Mouse (Mus musculus) activated CD4-positive, CD25-positive, alpha-beta regulatory T cell, adult 4 months (primary cell): Measurements from ENCODE around the gene Cyp4f39. TPM values are rescaled to one million over a fixed set of nuclear protein-coding genes. Genes with fewer than 3 reads are reported as not detected.
"Not testable (repeated sequence)": the region's sequence is repeated elsewhere in the genome, so short reads cannot be mapped to it uniquely, and the experiment has no call there.

Source experiments
- ATAC-seq: one replicate; pipeline ENCODE4 v1.8.0; 2017
- polyA plus RNA-seq, 2 experiments: library from polyadenylated mRNA; unstranded; fragments of 100-300 nt; shearing (Covaris generic); gene quantifications; one replicate each; pipeline ENCODE4 v1.2.1; 2017

The Cyp4f39 gene
- polyA plus RNA-seq, 2 experiments from 2014 or later = 0.68 TPM; not detected in 1

DNA sequence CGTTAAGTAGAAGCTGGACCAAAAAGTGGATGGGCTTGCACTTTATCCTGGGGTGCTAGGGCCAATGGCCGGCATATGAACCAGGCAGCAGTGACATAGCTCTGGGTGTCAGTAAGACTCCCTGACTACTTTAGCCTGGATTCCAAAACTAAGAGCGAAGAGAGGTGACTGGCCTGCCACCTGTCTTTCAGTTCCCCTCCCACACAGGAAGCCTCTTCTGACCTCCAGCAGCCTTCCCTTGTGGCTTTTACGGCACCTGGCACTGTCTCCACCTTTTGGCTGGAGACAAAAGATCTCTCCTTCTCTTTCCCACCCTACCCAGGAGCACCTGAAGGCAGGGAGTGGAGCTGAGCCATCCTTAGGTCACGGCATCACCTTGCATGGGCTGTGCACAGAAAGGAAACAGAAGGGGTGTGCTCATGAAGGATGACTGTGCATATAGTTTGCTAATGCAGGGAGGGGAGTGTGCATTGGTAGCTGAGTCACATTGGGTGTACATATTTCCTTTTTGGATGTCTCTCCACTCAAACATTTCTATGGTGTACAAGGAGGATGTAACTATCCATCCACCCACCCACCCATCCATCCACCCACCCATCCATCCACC is 22.5 kb downstream of the Cyp4f39 start:
- no peak for ATAC-seq

DNA sequence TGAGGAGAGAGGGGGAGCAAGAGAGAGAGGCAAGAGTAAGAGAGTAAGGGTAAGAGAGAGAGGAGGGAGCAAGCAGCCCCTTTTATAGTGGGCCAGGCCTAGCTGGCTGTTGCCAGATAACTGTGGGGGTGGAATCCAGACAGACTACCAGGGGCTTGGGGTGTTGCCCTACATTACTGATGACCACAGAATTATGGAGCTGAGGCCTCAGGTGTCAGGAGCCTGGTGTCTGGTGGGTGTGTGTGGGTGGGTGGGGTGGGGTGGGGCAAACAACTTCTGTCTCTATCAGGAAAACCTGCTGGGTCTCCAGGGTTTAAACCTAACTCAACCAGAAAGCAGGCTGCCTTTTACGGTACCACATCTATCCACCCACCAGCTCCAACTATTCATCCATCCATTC is 24.7 kb downstream of the Cyp4f39 start:
- ATAC-seq = no peak

DNA sequence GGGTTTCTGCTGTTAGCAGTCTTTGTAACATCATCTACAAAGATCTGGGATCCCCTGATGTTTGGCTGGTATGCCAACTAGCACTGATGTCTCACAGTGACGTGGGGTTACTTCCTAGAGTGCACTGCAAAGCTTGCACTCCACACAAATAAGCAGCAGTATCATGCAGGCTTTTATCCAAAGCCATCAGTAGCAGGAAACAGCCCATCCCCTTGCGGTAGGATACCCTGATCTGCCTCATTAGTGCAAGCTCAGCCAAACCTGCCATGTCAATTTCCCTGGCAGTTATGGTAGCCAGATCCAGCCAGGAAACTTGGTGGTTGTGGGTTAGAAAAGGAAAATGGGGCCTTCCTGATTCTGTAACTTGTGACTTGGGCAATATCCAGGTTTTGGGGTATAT is 26.2 kb downstream of the Cyp4f39 start:
- ATAC-seq = no peak

DNA sequence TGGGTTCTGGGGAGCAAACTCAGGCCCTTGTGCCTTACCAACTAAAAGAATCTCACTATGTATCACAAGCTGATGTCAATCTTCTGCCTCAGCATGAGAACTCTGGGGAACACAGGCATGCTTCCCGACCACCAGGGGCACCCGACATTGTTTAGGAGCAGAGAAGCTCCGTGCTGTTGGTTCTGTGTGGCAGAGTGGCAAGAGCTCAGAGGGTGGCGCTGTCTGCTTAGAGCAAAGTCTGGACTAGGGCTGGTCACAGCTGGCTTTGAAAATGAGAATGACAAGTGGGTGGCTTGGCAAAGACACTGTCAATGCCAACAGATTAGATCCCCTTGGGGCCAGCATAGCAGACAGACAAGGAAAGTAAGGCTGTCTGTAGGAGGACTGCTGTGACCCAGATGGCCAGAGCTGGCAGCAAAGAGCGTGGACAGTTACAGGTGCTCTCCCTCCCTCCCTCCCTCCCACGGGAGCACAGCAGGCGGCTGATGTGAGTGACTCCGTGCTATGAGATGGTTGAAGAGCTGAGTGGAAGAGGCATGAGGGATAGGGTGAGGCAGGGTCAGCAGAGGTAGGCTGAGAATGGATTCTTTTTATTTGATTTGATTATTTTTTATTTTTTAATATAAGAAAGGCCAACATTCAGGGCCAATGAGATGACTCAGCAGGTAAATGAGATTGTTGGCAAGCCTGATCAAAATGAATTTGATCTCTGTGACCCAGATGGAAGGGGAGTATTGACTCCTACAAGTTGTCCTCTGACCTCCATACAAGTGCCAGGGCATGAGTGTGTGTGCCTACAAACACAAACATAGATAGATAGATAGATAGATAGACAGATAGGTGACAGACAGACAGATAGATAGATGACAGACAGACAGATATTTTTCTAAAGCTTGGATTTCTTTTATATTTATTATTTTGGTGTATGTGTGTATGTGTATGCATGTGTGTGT is 27.3 kb downstream of the Cyp4f39 start:
- no peak for ATAC-seq

DNA sequence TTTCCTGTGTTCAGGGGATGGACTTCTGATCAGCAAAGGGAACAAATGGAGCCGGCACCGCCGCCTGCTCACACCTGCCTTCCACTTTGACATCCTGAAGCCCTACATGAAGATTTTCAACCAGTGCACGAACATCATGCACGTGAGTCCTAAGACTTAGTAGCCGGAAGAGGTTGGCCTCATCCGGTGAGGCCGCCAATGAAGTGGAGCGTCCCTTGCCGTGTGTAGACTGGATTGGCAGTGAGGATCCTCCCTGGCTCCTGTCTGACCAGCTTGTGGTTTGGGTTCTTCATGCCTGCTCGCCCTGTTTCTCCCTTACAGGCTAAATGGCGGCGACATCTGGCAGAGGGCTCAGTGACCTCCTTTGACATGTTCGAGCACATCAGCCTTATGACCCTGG is 29.2 kb downstream of the Cyp4f39 start:
- no peak for ATAC-seq

DNA sequence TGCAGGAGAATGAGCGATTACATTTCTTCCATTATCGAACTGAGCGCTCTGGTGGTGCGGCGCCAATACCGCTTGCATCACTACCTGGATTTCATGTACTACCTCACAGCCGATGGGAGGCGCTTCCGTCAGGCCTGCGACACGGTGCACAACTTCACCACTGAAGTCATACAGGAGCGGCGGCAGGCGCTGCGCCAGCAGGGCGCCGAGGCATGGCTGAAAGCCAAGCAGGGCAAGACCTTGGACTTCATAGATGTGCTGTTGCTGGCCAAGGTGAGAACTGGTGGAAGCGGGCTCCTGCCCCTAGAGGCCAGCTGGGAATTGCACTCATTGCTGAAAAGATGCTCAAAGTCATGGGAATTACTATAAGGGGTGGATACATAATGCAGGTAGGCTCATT is 30.7 kb downstream of the Cyp4f39 start:
- peak; percentile 63 for ATAC-seq

DNA sequence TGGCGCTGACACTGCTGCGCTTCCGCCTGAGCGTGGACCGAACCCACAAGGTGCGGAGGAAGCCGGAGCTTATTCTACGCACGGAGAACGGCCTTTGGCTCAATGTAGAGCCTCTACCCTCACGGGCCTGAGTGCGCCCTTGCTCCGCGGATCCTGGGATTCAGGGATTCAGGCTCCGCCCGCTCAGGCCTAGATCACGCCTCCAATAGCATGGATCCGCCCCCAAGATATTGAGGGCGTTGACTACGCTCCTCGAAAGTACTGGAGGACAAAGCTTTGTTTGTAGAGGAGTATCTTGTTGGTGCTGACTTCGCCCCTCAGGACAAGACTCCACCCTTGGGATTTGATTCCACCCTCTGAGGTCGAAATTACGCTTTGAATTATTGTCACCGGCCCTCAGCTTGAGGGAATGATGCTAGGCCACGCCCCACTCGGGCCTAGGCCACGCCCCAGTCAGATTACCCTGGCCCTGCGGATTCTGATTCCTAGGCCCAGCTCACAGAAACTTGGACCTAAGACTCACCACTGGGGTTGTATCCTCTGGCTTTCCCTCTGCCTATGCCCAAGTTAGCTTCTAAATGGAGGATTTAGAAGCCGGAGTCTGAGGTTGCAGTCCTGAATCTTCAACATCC is 39.9 kb downstream of the Cyp4f39 start:
- ATAC-seq = peak; percentile 32

DNA sequence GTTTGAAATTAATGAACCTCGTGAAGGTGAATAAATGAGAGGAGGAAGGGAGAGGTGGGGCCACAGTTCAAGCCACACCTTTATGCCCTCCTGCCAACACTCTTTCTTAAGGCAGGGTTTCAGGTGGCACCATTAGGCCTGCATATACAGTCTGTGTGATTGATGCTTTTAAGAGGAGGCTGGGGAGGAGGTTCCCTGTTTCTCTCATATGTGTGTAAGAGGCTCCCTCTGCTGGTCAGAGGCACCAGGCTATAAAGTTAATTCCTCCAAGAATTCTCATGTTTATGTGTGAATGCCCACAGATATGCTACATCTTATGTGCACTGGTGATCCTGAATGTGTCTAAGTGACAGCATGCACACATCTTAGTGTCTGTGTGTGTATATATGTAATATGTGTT is 42.1 kb downstream of the Cyp4f39 start:
- ATAC-seq = peak; percentile 72

DNA sequence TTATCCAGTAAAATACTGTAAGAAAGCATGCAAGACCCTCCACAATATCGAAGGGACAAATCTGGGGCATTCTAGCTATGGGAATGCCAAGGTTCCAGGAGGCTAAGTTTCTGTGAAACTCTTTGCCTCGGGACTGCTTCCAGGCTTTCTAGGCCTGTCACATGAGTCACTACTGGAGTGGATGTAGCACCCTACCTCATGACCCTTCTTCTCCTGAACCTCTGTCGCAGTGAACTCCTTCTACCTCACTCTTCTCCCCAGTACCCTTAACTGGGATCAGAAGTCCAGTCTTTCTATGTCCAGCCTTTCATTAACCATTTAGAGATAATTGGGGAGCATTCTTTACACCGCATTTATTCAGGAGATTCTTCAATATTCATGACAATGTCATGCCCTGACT is 48.0 kb downstream of the Cyp4f39 start:
- ATAC-seq = not testable (repeated sequence)

DNA sequence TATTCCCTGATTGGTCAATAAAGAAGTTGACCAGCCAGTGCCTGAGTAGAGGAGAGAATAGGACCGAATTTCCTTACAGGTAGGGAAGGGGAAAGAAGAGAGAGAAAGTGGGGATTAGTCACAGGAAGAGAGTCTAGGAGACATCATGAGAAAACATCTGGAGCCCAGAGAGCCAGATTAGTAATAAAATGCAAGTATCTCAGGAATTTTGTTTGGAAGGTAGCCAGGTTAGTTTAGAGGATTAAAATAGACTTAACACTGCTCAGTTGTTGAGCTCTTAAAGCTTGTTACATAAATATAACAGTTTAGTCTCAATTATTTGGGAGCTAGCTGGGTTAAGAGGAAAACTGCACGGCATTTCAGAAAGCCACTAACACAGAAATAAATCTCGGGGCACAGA is 48.5 kb downstream of the Cyp4f39 start:
- ATAC-seq = no peak

DNA sequence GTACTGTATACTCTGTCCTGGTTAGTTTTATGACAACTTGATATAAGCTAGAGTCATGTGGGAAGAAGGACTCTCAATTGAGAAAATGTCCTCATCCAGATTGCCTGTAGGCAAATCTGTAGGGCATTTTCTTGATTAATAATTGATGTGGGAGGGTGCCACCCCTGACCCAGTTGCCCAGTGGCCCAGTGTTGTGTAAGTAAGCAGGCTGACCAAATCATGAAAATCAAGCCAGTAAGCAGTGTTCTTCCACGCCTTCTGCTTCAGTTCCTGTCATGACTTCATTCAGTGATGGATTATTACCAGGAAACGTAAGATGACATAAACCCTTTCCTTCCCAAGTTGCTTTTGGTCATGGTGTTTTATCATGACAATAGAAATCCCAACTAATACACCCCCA is 50.6 kb downstream of the Cyp4f39 start:
- ATAC-seq = no peak

DNA sequence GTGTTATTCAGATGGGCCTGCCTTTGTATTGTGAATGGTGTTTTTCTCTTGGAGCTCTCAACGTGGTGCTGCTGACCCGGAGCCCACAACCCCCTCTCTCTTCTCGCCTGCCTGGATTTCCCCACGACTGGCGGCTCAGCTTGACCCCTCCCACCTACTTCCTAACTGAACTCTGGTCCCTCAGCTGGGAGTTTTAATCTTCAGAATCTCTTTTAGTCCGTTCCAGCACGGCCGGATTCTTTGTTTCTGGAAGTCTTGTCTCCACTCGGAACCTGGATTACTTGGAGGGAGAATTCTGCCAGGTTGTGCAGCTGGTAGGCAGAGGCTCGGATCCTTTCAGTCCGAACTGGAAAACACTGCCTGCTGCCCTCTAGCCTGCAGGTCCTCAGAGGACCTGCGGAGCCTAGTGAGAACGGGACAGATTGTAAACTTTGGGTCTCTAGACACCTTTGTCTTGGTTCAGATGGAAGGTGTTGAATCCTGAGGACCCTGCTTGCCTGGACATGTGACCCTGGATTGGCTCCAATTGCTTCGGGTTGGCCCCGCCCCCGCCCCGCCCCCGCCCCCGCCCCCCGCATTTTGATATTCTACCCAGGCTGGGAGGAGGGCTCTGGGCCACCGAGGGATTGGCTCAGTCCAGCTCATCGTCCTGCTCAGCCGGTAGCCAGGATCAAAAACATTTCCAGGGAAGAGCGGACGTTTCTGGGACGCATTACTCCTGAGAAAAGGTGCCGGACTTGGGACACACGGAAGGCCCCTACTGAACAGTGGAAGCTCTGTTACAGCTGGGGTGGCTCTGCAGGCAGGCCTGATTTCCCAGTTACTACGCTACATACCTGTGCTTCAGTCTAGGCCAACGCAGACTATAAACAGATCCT is 53.6 kb downstream of the Cyp4f39 start, which contains the start of gene Cyp4f17:
Cyp4f17 (plus strand) TSS at position 200 of the 878 bp plus-strand sequence.
- no peak for ATAC-seq

DNA sequence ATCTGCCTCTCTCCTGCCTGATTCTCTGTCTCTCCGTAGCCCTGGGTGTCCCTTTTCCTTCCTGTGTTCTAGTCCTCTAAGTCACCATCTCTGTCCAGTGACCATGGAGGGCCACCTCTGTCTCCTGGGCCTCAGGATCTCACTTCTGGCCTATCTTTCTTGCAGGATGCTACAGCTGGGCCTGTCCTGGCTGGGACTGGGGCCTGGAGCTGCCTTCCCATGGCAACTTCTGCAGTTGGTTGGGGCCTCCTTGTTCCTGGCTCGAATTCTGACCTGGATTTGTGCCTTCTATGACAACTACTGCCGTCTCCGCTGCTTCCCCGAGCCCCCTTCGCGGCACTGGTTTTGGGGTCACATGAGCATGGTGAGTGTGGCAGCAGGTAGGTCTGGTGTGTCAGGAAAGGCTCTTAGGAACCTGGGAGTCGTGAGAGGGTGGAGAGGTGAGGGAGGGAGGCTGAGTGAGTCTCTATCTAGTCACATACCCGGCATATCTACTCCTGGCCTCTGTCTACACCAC is 54.3 kb downstream of the Cyp4f39 start:
- no peak for ATAC-seq

DNA sequence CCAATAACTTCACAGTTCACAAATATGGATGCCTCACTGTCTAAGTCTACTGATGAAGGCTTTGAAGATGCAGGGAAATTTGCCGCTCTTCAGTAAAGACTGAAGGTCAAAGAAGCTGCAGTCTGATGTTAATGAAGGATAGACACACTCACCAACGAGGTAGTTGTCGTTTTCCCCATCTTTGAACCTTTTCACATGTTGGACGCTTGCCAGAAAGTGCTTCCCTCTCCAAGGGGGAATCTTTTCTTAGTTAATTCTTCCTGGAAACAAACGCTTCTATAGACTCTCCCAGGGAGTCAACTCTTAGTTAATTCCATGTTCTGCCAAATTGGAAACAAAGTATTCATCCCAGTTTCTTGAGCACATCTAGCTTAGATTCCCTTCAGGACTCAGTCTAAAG is 63.6 kb downstream of the Cyp4f39 start:
- no peak for ATAC-seq

DNA sequence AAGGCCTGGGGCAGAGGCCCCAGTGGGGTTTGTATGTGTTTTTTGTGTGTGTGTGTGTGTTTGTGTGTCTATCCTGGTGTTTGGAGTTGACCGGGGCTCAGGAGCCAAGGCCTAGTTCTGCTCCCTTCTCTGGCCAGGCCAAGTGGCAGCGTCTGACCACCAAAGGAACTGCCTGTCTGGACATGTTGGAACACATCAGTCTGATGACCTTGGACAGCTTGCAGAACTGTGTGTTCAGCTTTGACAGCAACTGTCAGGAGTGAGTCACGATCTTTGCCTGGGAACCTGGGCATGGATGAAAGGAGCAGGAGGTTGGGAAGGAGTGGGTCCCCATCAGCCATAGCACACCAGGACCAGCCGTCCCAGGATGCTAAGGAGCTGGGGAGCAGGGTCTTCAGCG is 69.5 kb downstream of the Cyp4f39 start:
- ATAC-seq = no peak

DNA sequence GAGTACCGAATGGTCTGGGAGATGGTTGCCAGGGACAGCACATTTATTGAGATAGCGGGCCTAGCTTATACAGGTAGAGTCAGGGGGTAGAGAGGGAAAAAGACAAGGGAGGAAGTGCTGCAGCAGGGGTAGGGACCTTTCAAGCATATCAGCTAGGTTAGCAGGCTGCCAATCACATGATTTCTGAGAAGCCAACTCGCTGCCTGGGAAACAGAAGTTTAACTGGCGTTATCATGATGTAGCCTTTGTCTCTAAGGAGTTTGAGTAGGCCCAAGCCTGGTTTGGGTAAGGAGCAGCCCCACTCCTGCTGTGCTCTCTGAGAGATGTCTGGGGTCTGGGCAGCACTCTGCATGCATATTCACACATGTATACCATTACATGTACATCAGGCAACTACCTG is 69.9 kb downstream of the Cyp4f39 start:
- no peak for ATAC-seq

DNA sequence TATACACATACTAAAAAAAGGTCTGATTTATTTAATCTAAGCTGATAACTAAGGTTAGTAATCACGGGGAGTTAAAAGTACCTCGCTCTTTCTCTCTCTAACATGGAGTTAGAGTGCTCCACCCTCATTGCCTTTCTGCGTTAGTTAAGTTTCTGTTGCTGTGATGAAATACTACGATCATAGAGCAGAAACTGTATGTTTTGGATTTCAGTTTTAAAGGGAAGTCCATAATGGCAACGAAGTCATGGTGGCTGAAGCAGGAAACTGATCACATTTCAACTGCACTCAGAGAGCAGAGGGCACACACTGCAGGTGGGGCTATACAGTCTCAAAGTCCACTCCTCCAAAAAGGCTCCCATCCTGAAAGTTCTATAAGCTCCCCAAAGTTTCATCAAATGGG is 70.3 kb downstream of the Cyp4f39 start:
- ATAC-seq = no peak

DNA sequence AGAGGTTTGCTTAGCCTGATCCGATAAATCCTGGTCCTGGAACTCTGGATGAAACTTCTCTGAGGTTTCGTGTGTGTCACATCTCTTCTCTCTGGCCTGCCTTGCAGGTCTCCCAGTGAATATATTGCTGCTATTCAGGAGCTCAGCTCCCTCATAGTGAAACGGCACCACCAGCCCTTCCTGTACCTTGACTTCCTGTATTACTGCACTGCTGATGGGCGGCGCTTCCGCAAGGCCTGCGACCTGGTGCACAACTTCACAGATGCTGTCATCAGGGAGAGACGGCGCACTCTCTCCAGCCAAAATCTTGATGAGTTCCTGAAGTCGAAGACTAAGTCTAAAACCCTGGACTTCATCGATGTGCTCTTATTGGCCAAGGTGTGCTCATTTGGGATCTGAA is 71.4 kb downstream of the Cyp4f39 start:
- ATAC-seq = peak; percentile 81

DNA sequence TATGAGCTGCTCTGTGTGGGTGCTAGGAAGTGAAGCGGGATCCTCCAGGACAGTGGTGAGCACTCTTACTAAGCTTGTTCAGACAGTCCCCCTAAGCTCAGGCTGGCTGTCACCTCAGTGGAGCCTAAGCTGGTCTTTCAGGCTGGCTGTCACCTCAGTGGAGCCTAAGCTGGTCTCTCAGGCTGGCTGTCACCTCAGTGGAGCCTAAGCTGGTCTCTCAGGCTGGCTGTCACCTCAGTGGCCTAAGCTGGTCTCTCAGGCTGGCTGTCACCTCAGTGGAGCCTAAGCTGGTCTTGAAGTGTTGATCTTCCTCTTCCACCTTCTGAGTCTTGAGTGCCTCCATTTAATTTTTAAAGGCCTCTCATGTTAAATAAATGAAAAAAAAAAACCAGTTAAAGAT is 73.8 kb downstream of the Cyp4f39 start:
- ATAC-seq = not testable (repeated sequence)

DNA sequence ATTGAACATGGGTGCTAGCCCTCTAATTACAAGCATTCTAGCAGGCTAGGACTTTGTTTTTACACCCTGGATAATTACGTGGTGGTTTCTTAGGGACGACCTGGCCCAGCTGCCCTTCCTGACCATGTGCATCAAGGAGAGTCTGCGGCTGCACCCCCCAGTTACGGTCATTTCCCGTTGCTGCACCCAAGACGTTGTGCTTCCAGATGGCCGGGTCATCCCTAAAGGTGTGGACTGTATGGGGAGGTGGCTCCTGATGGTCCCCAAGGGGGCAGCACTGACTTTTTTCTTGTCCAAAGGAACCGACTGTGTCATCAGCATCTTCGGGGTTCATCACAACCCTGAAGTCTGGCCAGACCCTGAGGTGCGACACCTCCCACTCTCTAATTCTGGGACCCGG is 75.2 kb downstream of the Cyp4f39 start:
- no peak for ATAC-seq

DNA sequence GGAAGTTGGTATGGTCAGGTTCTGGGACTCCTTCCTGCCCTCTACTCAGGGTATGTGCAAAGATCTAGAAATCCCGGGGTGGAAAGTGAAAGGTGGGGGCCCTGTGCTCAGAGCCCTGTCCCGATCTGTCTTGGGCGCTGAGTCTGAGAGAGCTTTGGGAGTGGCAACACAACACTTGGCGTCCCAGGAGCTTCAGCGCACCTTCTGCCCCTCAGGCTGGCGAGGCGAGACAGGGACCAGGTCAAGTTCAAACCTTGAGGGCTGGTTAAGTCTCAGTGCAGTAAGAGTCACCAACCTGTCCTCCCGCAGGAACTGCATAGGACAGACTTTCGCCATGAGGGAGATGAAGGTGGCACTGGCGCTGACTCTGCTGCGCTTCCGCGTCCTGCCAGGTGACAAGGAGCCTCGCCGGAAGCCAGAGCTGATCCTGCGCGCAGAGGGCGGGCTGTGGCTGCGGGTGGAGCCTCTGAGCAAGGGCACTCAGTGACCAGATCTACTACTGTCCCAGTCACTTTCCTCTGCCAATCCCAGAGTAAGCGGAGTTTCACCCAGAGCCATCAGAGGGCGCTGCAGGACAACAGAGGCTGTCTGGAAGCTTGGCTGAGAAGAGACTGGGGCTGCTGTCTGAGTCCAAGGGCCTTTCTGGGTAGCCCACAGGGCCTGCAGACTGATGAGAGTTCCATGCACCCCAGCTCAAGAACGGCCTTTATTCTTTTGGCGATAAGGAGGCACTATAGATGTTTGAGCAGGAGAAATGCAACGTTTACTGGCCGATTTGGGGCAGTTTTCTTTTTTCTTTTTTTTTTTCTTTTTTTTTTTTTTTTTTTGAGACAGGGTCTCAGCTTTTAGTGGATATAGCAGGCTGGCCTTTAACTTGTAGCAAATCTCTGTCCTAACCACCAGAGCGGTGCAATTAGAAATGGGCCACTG is 76.2 kb downstream of the Cyp4f39 start:
- ATAC-seq = peak; percentile 79
